Mouse (Mus musculus) MEL (cell line): ENCODE results near the gene Tmem253. TPM values are rescaled to one million over a fixed set of nuclear protein-coding genes. Genes with fewer than 3 reads are reported as not detected.

Experiments used
- DNase-seq: peaks from one replicate; pipeline ENCODE4 v3.0.0; 2011; ENCODE audit warnings: low read depth, low spot score
- H3K27ac ChIP-seq: 2 replicates; pipeline ENCODE4 v1.5.1; 2012; ENCODE audit warnings: low read depth, mild to moderate bottlenecking, control low read depth, low read length, moderate library complexity; ENCODE audit not compliant: control insufficient read depth
- H3K27me3 ChIP-seq, 2 experiments: fragments of 150-350 bp in 1 of 2; sonication (generic) in 1 of 2; 2 replicates each; pipeline ENCODE4 v1.6.1; 2012; ENCODE audit warnings: low read length in 2 of 2, mild to moderate bottlenecking in 2 of 2, improper control_type of control experiment in 1 of 2, moderate library complexity in 1 of 2; ENCODE audit not compliant: insufficient read depth in 2 of 2, control insufficient read depth in 1 of 2
- H3K36me3 ChIP-seq, 2 experiments: 2 replicates each; pipeline ENCODE4 v1.6.1; 2012 to 2014; ENCODE audit warnings: low read length in 2 of 2, improper control_type of control experiment in 1 of 2, inconsistent platforms in 1 of 2, mild to moderate bottlenecking in 1 of 2; ENCODE audit not compliant: insufficient read depth in 2 of 2, control insufficient read depth in 1 of 2
- H3K4me1 ChIP-seq, 2 experiments: fragments of 150-350 bp in 1 of 2; sonication (generic) in 1 of 2; 2 replicates each; pipeline ENCODE4 v1.6.1; 2012; ENCODE audit warnings: low read length in 2 of 2, improper control_type of control experiment in 1 of 2, mild to moderate bottlenecking in 1 of 2; ENCODE audit not compliant: insufficient read depth in 2 of 2, control insufficient read depth in 1 of 2
- H3K4me3 ChIP-seq, 2 experiments: fragments of 150-350 bp in 1 of 2; sonication (generic) in 1 of 2; 2 replicates each; pipeline ENCODE4 v1.5.1; 2012; ENCODE audit warnings: low read depth in 2 of 2, low read length in 2 of 2, mild to moderate bottlenecking in 2 of 2, moderate library complexity in 2 of 2, control low read depth in 1 of 2, improper control_type of control experiment in 1 of 2; ENCODE audit not compliant: control insufficient read depth in 1 of 2, insufficient read depth in 1 of 2
- H3K79me2 ChIP-seq: 2 replicates; pipeline ENCODE4 v1.6.1; 2012; ENCODE audit warnings: mild to moderate bottlenecking, low read length, moderate library complexity; ENCODE audit not compliant: control insufficient read depth, poor library complexity, insufficient read depth
- H3K9ac ChIP-seq: 2 replicates; pipeline ENCODE4 v1.6.1; 2012; ENCODE audit warnings: low read depth, mild to moderate bottlenecking, control low read depth, low read length, moderate library complexity; ENCODE audit not compliant: control insufficient read depth, poor library complexity, severe bottlenecking
- H3K9me3 ChIP-seq: fragments of 150-350 bp; sonication (generic); replicated peaks from 2 replicates; pipeline ENCODE4 v1.6.1; 2012; ENCODE audit warnings: mild to moderate bottlenecking, low read length, improper control_type of control experiment, moderate library complexity; ENCODE audit not compliant: insufficient read depth
- BHLHE40 ChIP-seq: IDR thresholded peaks from 2 replicates; pipeline ENCODE4 v1.6.1; 2012; ENCODE audit warnings: low read depth, mild to moderate bottlenecking, inconsistent platforms, low read length, improper control_type of control experiment, borderline replicate concordance
- CHD1 ChIP-seq: IDR thresholded peaks from 2 replicates; pipeline ENCODE4 v1.6.1; 2012; ENCODE audit warnings: low read depth, mild to moderate bottlenecking, inconsistent platforms, low read length, improper control_type of control experiment
- CHD2 ChIP-seq: IDR thresholded peaks from 2 replicates; pipeline ENCODE4 v1.6.1; 2011; ENCODE audit warnings: low read length, improper control_type of control experiment
- E2F4 ChIP-seq: IDR thresholded peaks from 2 replicates; pipeline ENCODE4 v1.6.1; 2011; ENCODE audit warnings: low read depth, low read length, improper control_type of control experiment, borderline replicate concordance
- EP300 ChIP-seq, 2 experiments: IDR thresholded peaks; 2 replicates each; pipeline ENCODE4 v1.6.1; 2011; ENCODE audit warnings: improper control_type of control experiment in 2 of 2, low read length in 2 of 2, low read depth in 1 of 2, mild to moderate bottlenecking in 1 of 2
- GABPA ChIP-seq: IDR thresholded peaks from 2 replicates; pipeline ENCODE4 v1.6.1; 2012; ENCODE audit warnings: low read depth, mild to moderate bottlenecking, inconsistent platforms, low read length, improper control_type of control experiment, moderate library complexity
- GATA1 ChIP-seq: IDR thresholded peaks from 2 replicates; pipeline ENCODE4 v1.6.1; 2011; ENCODE audit warnings: low read depth, low read length, improper control_type of control experiment
- JUND ChIP-seq: IDR thresholded peaks from 2 replicates; pipeline ENCODE4 v1.6.1; 2011; ENCODE audit warnings: low read depth, mild to moderate bottlenecking, improper control_type of control experiment, low read length
- KAT2A ChIP-seq: conservative IDR thresholded peaks from 2 replicates; pipeline ENCODE4 v1.6.1; 2012; ENCODE audit warnings: low read depth, low read length, improper control_type of control experiment, inconsistent platforms
- MAFK ChIP-seq: IDR thresholded peaks from 2 replicates; pipeline ENCODE4 v1.6.1; 2011; ENCODE audit warnings: low read depth, mild to moderate bottlenecking, low read length, improper control_type of control experiment, borderline replicate concordance
- MAX ChIP-seq: IDR thresholded peaks from 2 replicates; pipeline ENCODE4 v1.6.1; 2011; ENCODE audit warnings: low read length, improper control_type of control experiment
- MAZ ChIP-seq: IDR thresholded peaks from 2 replicates; pipeline ENCODE4 v1.6.1; 2012; ENCODE audit warnings: low read depth, mild to moderate bottlenecking, inconsistent platforms, low read length, improper control_type of control experiment
- MXI1 ChIP-seq: IDR thresholded peaks from 2 replicates; pipeline ENCODE4 v1.6.1; 2011; ENCODE audit warnings: mild to moderate bottlenecking, low read depth, low read length, improper control_type of control experiment
- MYB ChIP-seq: IDR thresholded peaks from 2 replicates; pipeline ENCODE4 v1.6.1; 2011; ENCODE audit warnings: mild to moderate bottlenecking, low read depth, low read length, improper control_type of control experiment
- MYC ChIP-seq: IDR thresholded peaks from 2 replicates; pipeline ENCODE4 v1.6.1; 2011; ENCODE audit warnings: low read depth, mild to moderate bottlenecking, low read length, improper control_type of control experiment, moderate library complexity
- NELFE ChIP-seq: IDR thresholded peaks from 2 replicates; pipeline ENCODE4 v1.6.1; 2011; ENCODE audit warnings: low read depth, low read length, improper control_type of control experiment
- NRF1 ChIP-seq: IDR thresholded peaks from 2 replicates; pipeline ENCODE4 v1.6.1; 2014; ENCODE audit warnings: low read depth, mild to moderate bottlenecking, inconsistent platforms, low read length, improper control_type of control experiment, moderate library complexity; ENCODE audit not compliant: poor library complexity, insufficient read depth, severe bottlenecking
- POLR2A ChIP-seq, 2 experiments: IDR thresholded peaks; 2 replicates each; pipeline ENCODE4 v1.6.1; 2011 to 2012; ENCODE audit warnings: low read length in 2 of 2, mild to moderate bottlenecking in 2 of 2, control low read depth in 1 of 2, improper control_type of control experiment in 1 of 2, low read depth in 1 of 2, moderate library complexity in 1 of 2; ENCODE audit not compliant: control insufficient read depth in 1 of 2, insufficient read depth in 1 of 2, poor library complexity in 1 of 2
- POLR2AphosphoS2 ChIP-seq: IDR thresholded peaks from 2 replicates; pipeline ENCODE4 v1.6.1; 2011; ENCODE audit warnings: low read length, improper control_type of control experiment
- POLR2AphosphoS5 ChIP-seq: IDR thresholded peaks from 2 replicates; pipeline ENCODE4 v1.6.1; 2012; ENCODE audit warnings: low read depth, borderline replicate concordance, mild to moderate bottlenecking, inconsistent platforms, low read length, moderate library complexity, mixed read lengths
- RCOR1 ChIP-seq: IDR thresholded peaks from 2 replicates; pipeline ENCODE4 v1.6.1; 2012; ENCODE audit warnings: low read depth, mild to moderate bottlenecking, inconsistent platforms, low read length, improper control_type of control experiment
- SIN3A ChIP-seq: IDR thresholded peaks from 2 replicates; pipeline ENCODE4 v1.6.1; 2012; ENCODE audit warnings: low read length, improper control_type of control experiment, inconsistent platforms
- TAL1 ChIP-seq: IDR thresholded peaks from 2 replicates; pipeline ENCODE4 v1.6.1; 2012; ENCODE audit warnings: mild to moderate bottlenecking, inconsistent platforms, low read length, moderate library complexity, mixed read lengths
- TBP ChIP-seq: IDR thresholded peaks from 2 replicates; pipeline ENCODE4 v1.8.0; 2011; ENCODE audit warnings: low read depth, low read length, improper control_type of control experiment
- TCF12 ChIP-seq: IDR thresholded peaks from 2 replicates; pipeline ENCODE4 v1.6.1; 2014; ENCODE audit warnings: low read depth, mild to moderate bottlenecking, inconsistent platforms, low read length, improper control_type of control experiment, moderate library complexity
- UBTF ChIP-seq: IDR thresholded peaks from 2 replicates; pipeline ENCODE4 v1.6.1; 2012; ENCODE audit warnings: low read depth, mild to moderate bottlenecking, inconsistent platforms, low read length, improper control_type of control experiment, moderate library complexity, borderline replicate concordance; ENCODE audit not compliant: insufficient read depth
- ZMIZ1 ChIP-seq: IDR thresholded peaks from 2 replicates; pipeline ENCODE4 v1.6.1; 2012; ENCODE audit warnings: low read depth, mild to moderate bottlenecking, inconsistent platforms, low read length, improper control_type of control experiment, moderate library complexity
- ZNF384 ChIP-seq: IDR thresholded peaks from 2 replicates; pipeline ENCODE4 v1.6.1; 2012; ENCODE audit warnings: low read depth, mild to moderate bottlenecking, inconsistent platforms, low read length, improper control_type of control experiment
- polyA plus RNA-seq, 2 experiments: library from polyadenylated mRNA; stranded (reverse) in 1 of 2; unstranded in 1 of 2; fragments of >175 nt in 1 of 2; fragments of >200 nt in 1 of 2; gene quantifications; 2 replicates each; pipeline versions ENCODE4 v1.2.1 to v1.2.4; 2012; ENCODE audit warnings: low replicate concordance in 2 of 2, low read depth in 1 of 2; ENCODE audit not compliant: insufficient read length in 2 of 2, insufficient read depth in 1 of 2, missing spikeins in 1 of 2
- total RNA-seq: library from RNA; depleted of rRNA; stranded (reverse); fragments of 300-350 nt; gene quantifications from 2 replicates; pipeline ENCODE4 v1.2.3, GENCODE M21; 2012

Gene Tmem253
- total and polyA plus RNA-seq, 3 experiments = 0.46 to 3.6 TPM; not detected in 1

DNA sequence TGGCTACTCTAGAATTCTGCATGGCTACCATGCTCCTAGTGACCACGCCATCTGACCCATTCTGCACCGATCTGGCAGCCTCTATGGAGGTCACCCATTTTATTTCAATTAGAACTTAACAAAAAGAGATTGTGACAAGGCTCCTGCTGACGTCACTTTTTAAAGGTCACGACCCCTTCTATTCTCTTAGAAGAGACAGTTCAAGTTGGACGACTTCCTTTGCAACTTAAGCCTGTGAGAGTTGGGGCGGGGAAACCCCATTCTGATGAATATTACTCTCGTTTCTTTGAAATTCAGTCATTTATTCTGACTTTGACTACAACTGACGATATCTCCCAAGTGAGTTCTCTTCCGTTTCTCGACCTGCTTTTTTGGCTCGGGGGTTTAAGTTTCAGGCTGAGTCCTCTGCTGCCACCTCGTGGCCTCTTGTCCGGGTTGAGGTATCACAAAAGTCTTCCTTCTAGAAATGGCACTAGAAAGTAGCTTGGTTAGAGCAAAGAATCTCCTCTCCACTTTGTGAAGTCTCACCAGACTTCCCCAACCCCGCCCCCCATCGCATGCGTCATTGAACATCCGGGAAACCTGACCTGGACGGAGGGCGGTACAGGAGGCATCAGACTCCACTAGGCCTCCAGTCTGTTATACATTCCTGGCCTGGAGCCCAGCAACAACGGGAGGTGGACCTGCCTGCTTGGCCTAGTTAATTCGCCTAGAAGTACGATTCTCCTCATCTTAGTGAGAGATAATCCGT, 7.4 kb downstream of the Tmem253 start (continued):
- no peak; the same call in 1 of the 2 replicates for TF ChIP-seq GABPA
- no peak for TF ChIP-seq ZNF384

- Histone ChIP-seq H3K4me1 (peaks cover 9 to 20% of the 10 kb centered on the region in 2 experiments), H3K27me3 (no peaks in the 10 kb centered on the region), H3K9me3 (no peaks in the 10 kb centered on the region), H3K9ac (peak overlapping the region; percentile 71), H3K4me3 (peak overlapping the region in 1 of 2 experiments; percentile 51; a peak in 1 of 4 replicates), H3K27ac (peak overlapping the region; percentile 94), H3K36me3 (peaks cover 0 to 25% of the 10 kb centered on the region in 2 experiments; a peak in 2 of 4 replicates), H3K79me2 (peaks cover 7% of the 10 kb centered on the region; the same call in 1 of the 2 replicates)
- peak; percentile 52 for DNase-seq
- TF ChIP-seq NRF1 (no peak), POLR2AphosphoS2 (no peak), CHD2 (no peak), KAT2A (no peak), TCF12 (no peak), TAL1 (no peak), MXI1 (0 out of 2 replicates have a peak, but pooled peaks have one; percentile 20), MYC (no peak), NELFE (no peak), MYB (no peak), MAZ (no peak), POLR2A (IDR thresholded peaks at IDR 0.05; ENCODE audit: control insufficient read depth in 1 of 2, insufficient read depth in 1 of 2, low read depth in 1 of 2, low read length in 2 of 2, poor library complexity in 1 of 2) (no peak), TBP (no peak), EP300 (IDR thresholded peaks at IDR 0.05; ENCODE audit: low read depth in 1 of 2, low read length in 2 of 2) (peak; percentile 46 to 48; a peak in 3 of 4 replicates), UBTF (no peak), MAX (no peak), BHLHE40 (no peak), GABPA (peak; percentile 75), ZMIZ1 (no peak), JUND (no peak), MAFK (no peak), E2F4 (no peak), GATA1 (no peak), SIN3A (0 out of 2 replicates have a peak, but pooled peaks have one; percentile 11), POLR2AphosphoS5 (no peak), RCOR1 (no peak), CHD1 (no peak)
Observed at GRCm38 (mm10) chr14:52024133-52024532, 8.7 kb downstream of the Tmem253 start.
